Mouse (Mus musculus) kidney, embryonic 14.5 days (tissue): ENCODE measurements at regions not wholly inside any gene's neighbourhood (a gene's known extent, or its start where the extent isn't known, plus 50 kb on each side); places are given as distances from the start of the nearest gene placed in this dataset.

Source experiments
- ATAC-seq: fragments of 200-750 bp; cut with Nextera tagmentation; 2 replicates; pipeline ENCODE4 v1.8.0; 2017; ENCODE audit warnings: moderate number of reproducible peaks, mild to moderate bottlenecking, moderate TSS enrichment, moderate library complexity; ENCODE audit not compliant: low FRiP score, low TSS enrichment
- H3K27ac ChIP-seq: fragments of 300-500 bp; sonication (generic); 2 replicates; pipeline ENCODE4 v1.5.1; 2014; ENCODE audit warnings: low read depth, mild to moderate bottlenecking, low read length, moderate library complexity, mixed read lengths
- H3K27me3 ChIP-seq: fragments of 300-500 bp; sonication (generic); 2 replicates; pipeline ENCODE4 v1.6.1; 2014; ENCODE audit warnings: mild to moderate bottlenecking, low read length; ENCODE audit not compliant: control insufficient read depth, insufficient read depth
- H3K36me3 ChIP-seq: fragments of 300-500 bp; sonication (generic); 2 replicates; pipeline ENCODE4 v1.6.1; 2014; ENCODE audit warnings: low read length, mixed read lengths; ENCODE audit not compliant: control insufficient read depth, insufficient read depth
- H3K4me1 ChIP-seq: fragments of 300-500 bp; sonication (generic); 2 replicates; pipeline ENCODE4 v1.6.1; 2014; ENCODE audit warnings: low read length, mixed read lengths; ENCODE audit not compliant: control insufficient read depth, insufficient read depth
- H3K4me2 ChIP-seq: fragments of 300-500 bp; sonication (generic); replicated peaks from 2 replicates; pipeline ENCODE4 v1.6.1; 2014; ENCODE audit warnings: low read depth, mild to moderate bottlenecking, low read length
- H3K4me3 ChIP-seq: fragments of 300-500 bp; sonication (generic); 2 replicates; pipeline ENCODE4 v1.5.1; 2014; ENCODE audit warnings: mild to moderate bottlenecking, low read length
- H3K9ac ChIP-seq: fragments of 300-500 bp; sonication (generic); 2 replicates; pipeline ENCODE4 v1.6.1; 2014; ENCODE audit warnings: low read depth, mild to moderate bottlenecking, low read length, moderate library complexity
- H3K9me3 ChIP-seq: fragments of 300-500 bp; sonication (generic); 2 replicates; pipeline ENCODE4 v1.6.1; 2016; ENCODE audit warnings: low read length; ENCODE audit not compliant: control insufficient read depth
- WGBS: fragments of 180-500 bp; shearing (Covaris S2); extraction: QIAGEN DNeasy Blood & Tissue Kit; methylation state at CpG from one replicate; pipeline ENCODE4 v1.1.7; 2014; 5-methylcytosine and 5-hydroxymethylcytosine counted together

DNA sequence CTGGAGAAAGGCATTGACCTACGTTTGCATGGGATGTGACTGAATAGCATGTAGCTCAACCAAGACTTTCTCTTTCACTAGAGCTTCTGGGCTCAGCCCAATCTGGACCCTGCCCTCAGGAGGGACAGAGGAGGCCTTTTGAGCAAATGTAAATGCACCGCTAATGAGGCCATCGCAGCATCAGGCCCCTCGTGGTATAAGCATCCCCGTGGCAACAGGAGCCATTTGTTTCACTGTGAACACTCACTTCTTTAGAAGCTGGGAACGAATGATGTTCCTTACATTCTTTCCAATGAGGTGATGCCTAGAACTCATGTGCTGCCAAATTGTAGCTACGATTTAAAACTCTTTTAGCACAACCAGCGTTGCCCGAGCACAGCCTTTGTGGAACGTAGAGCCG lies 279.0 kb upstream of the Gjb5 start:
- Histone ChIP-seq H3K4me1 (peaks cover 6% of the 10 kb centered on the region), H3K27ac (no peak overlapping the region), H3K9me3 (no peaks in the 10 kb centered on the region), H3K27me3 (no peaks in the 10 kb centered on the region), H3K36me3 (no peaks in the 10 kb centered on the region), H3K4me2 (no peak overlapping the region), H3K9ac (no peak overlapping the region), H3K4me3 (no peak overlapping the region)
- WGBS, result 51% methylated on average over 11 of the region's 11 CpGs
- ATAC-seq, result no peak

DNA sequence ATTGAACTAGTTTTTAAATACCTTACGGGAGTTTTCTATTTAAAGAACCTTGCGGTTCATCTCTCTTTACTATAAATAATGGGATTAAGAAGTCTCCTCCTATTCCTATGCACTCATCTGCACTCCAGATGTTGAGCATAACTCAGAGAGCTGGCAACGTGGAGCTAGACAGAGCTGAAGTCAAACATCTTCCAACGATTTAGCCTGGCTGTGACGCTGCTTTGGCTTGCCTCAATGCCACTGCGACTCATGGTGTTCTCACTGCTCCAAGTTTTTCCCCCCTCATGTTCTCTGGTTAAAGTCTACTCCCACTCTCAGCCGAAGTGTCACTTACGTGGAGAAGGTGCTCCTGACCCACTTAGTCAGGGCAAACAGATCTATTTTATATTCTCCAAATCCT lies 277.3 kb upstream of the Gjb5 start:
- peaks cover under 1% of the 10 kb centered on the region for H3K4me1 ChIP-seq
- H3K27ac ChIP-seq, result no peak overlapping the region
- WGBS, result 75% methylated on average over 8 of the region's 8 CpGs
- no peak for ATAC-seq
- no peak overlapping the region for H3K9ac ChIP-seq
- no peak overlapping the region for H3K4me2 ChIP-seq
- no peak overlapping the region for H3K4me3 ChIP-seq
- H3K36me3 ChIP-seq, result no peaks in the 10 kb centered on the region
- H3K27me3 ChIP-seq, result no peaks in the 10 kb centered on the region
- H3K9me3 ChIP-seq, result no peaks in the 10 kb centered on the region

GRCm38 (mm10) chr4:127619870-127620269 lies 261.9 kb upstream of the Gjb5 start:
- Histone ChIP-seq H3K27ac (no peak overlapping the region), H3K9ac (no peak overlapping the region), H3K36me3 (no peaks in the 10 kb centered on the region), H3K4me3 (no peak overlapping the region), H3K4me2 (no peak overlapping the region), H3K4me1 (no peaks in the 10 kb centered on the region), H3K27me3 (no peaks in the 10 kb centered on the region), H3K9me3 (no peaks in the 10 kb centered on the region)
- 4% methylated on average over 14 of the region's 14 CpGs for WGBS
- peak; percentile 86 for ATAC-seq

DNA sequence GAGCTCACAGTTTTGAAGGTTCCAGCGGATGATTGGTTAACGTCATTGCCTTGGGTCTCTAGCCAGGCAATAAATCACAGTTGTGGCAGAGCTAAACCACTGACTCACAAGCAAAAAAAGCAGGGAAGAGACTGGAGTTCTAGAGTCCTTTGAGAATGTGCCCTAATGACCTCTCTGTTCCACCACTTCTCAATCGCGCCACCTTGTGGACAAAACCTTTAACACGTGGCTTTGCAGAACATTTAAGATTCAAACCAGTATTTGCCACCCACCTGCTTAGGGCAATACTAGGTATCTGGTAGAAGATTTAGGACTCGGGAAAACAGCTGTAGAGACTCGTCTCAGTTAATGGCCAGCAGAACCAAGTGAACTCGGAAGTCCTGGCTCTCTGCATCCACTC lies 254.8 kb upstream of the Gjb5 start:
- Histone ChIP-seq H3K36me3 (no peaks in the 10 kb centered on the region), H3K4me3 (no peak overlapping the region), H3K4me1 (no peaks in the 10 kb centered on the region), H3K9ac (no peak overlapping the region), H3K27me3 (no peaks in the 10 kb centered on the region), H3K27ac (no peak overlapping the region), H3K4me2 (no peak overlapping the region), H3K9me3 (no peaks in the 10 kb centered on the region)
- ATAC-seq, result no peak
- WGBS, result 49% methylated on average over 8 of the region's 8 CpGs

GRCm38 (mm10) chr4:127600919-127601318 lies 242.9 kb upstream of the Gjb5 start:
- no peaks in the 10 kb centered on the region for H3K27me3 ChIP-seq
- no peak overlapping the region for H3K4me2 ChIP-seq
- no peaks in the 10 kb centered on the region for H3K9me3 ChIP-seq
- no peak overlapping the region for H3K27ac ChIP-seq
- WGBS, result 68% methylated on average over 8 of the region's 8 CpGs
- ATAC-seq, result no peak
- H3K4me1 ChIP-seq, result no peaks in the 10 kb centered on the region
- H3K9ac ChIP-seq, result no peak overlapping the region
- H3K4me3 ChIP-seq, result no peak overlapping the region
- H3K36me3 ChIP-seq, result no peaks in the 10 kb centered on the region

- no peak overlapping the region for H3K27ac ChIP-seq
- H3K36me3 ChIP-seq, result no peaks in the 10 kb centered on the region
- no peaks in the 10 kb centered on the region for H3K9me3 ChIP-seq
- H3K27me3 ChIP-seq, result no peaks in the 10 kb centered on the region
- no peaks in the 10 kb centered on the region for H3K4me1 ChIP-seq
- no peak for ATAC-seq
- no peak overlapping the region for H3K4me3 ChIP-seq
- H3K4me2 ChIP-seq, result no peak overlapping the region
- no peak overlapping the region for H3K9ac ChIP-seq
- 64% methylated on average over 3 of the region's 3 CpGs for WGBS
Observed at GRCm38 (mm10) chr4:127598610-127599009, 240.6 kb upstream of the Gjb5 start.

GRCm38 (mm10) chr4:127594081-127594480 lies 236.1 kb upstream of the Gjb5 start:
- Histone ChIP-seq H3K9ac (no peak overlapping the region), H3K4me2 (no peak overlapping the region), H3K27me3 (no peaks in the 10 kb centered on the region), H3K36me3 (no peaks in the 10 kb centered on the region), H3K9me3 (no peaks in the 10 kb centered on the region), H3K27ac (no peak overlapping the region), H3K4me1 (no peaks in the 10 kb centered on the region), H3K4me3 (no peak overlapping the region)
- 54% methylated on average over 8 of the region's 8 CpGs for WGBS
- no peak for ATAC-seq

DNA sequence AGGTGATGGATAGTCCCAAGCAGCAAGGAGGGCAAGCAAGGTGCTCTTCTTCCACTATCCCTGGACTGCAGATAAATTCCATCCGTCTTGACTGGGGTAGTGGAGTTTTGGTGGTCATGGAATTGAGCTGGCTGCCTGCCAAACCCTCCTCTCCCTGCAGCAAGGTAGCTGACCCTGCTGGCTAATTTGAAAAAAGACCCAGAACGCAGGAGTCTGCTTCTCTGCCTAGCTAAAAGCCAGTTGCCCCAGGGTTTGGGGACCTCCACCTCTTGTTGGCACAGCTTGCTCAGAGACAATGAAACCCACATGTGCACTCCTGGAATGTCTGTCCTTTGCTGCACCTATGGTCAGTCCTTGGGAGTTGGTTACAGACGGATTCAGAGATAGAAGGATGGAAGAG lies 233.6 kb upstream of the Gjb5 start:
- H3K4me3 ChIP-seq, result no peak overlapping the region
- no peak overlapping the region for H3K9ac ChIP-seq
- ATAC-seq, result no peak
- WGBS, result 48% methylated on average over 3 of the region's 3 CpGs
- no peaks in the 10 kb centered on the region for H3K4me1 ChIP-seq
- no peaks in the 10 kb centered on the region for H3K36me3 ChIP-seq
- no peak overlapping the region for H3K4me2 ChIP-seq
- no peaks in the 10 kb centered on the region for H3K9me3 ChIP-seq
- no peaks in the 10 kb centered on the region for H3K27me3 ChIP-seq
- H3K27ac ChIP-seq, result no peak overlapping the region

DNA sequence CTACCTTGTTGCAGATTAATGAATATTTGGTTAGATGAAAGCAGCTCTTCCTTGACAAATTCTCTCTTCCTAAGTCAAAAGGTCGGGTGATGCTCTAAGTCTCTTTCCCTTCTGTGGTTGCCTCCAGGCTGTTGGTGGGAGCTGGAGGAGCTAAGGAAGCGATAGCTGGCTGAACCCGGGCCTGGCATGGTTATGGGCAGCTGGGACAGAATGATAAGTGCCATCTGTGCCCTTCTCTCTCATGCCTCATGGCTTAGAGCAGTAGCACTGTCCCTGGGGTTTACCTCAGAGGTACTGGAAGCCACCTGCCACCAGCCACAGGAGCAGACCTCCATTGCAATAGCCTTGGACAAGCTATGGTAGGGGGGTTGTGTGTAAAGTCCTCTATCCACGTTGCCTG lies 228.8 kb upstream of the Gjb5 start:
- H3K9me3 ChIP-seq, result no peaks in the 10 kb centered on the region
- WGBS, result 80% methylated on average over 4 of the region's 4 CpGs
- H3K27me3 ChIP-seq, result no peaks in the 10 kb centered on the region
- no peaks in the 10 kb centered on the region for H3K36me3 ChIP-seq
- H3K4me2 ChIP-seq, result no peak overlapping the region
- no peak overlapping the region for H3K9ac ChIP-seq
- H3K27ac ChIP-seq, result no peak overlapping the region
- no peaks in the 10 kb centered on the region for H3K4me1 ChIP-seq
- no peak for ATAC-seq
- H3K4me3 ChIP-seq, result no peak overlapping the region

DNA sequence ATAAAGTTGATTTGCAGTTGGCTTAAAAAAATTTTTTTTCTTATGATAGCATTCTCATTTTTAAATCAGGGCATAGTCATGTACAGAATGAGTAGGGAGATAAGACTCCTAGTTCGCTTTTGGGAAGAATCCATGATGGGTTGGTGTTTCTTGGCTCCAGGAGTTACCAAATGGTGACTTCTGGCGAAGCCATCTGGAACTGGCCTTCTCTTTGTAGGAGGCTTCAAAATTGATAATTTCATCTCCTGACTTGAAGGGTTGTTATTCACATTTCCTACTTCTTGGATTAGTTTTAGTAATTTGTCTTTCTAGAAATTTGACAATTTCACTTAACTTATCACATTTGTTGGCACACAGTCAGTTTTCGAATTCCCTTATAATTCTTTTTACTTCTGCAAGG lies 218.5 kb upstream of the Gjb5 start:
- Histone ChIP-seq H3K27ac (no peak overlapping the region), H3K4me3 (no peak overlapping the region), H3K36me3 (no peaks in the 10 kb centered on the region), H3K4me1 (no peaks in the 10 kb centered on the region), H3K9ac (no peak overlapping the region), H3K27me3 (no peaks in the 10 kb centered on the region), H3K4me2 (no peak overlapping the region), H3K9me3 (0 out of 2 replicates have a peak, but pooled peaks cover 5% of the 10 kb centered on the region)
- WGBS, result 87% methylated on average over 3 of the region's 3 CpGs
- ATAC-seq, result no peak
